ENCODE assay signal across 7 mouse cellular contexts in genomic region chr2:34825827-34826459, GRCm38 (mm10). TPM values are rescaled to one million over a fixed set of nuclear protein-coding genes. Genes with fewer than 3 reads are reported as not detected.
DNase-seq lines count a peak whose midpoint lies in the region; ATAC-seq lines count a peak whose summit lies in the region.

Fbxw2 (minus strand) TSS chr2:34826311.

- DNase-seq in adrenal gland, adult 18-20 months (ENCODE audit: low spot score in 2 of 2), result peak; percentile 91 to 92
- DNase-seq in embryo, embryonic 11 days, result peak; percentile 95
- peak; percentile 83 to 85 for DNase-seq in gastrocnemius, postnatal 36 days
- DNase-seq in left cerebral cortex, postnatal 25 days (ENCODE audit: low spot score in 2 of 2), result peak; percentile 94
- DNase-seq in midbrain, embryonic 10.5 days (ENCODE audit: low spot score), result peak; percentile 93
- peak; percentile 91 for DNase-seq in right cerebral cortex, postnatal 4 days

- H3K4me3 ChIP-seq in intestine, embryonic 15.5 days (replicated peaks), result peak within 1 kb of the TSS; percentile 86
- peak within 1 kb of the TSS; percentile 89 for H3K4me3 ChIP-seq in midbrain, embryonic 10.5 days

- H3K27me3 ChIP-seq in intestine, embryonic 15.5 days (replicated peaks), result no peaks in the 10 kb centered on the region
- no peaks in the 10 kb centered on the region for H3K27me3 ChIP-seq in midbrain, embryonic 10.5 days (ENCODE audit: low read depth, poor library complexity, severe bottlenecking)

- H3K27ac ChIP-seq in intestine, embryonic 15.5 days, result peak within 1 kb of the TSS; percentile 83
- H3K27ac ChIP-seq in midbrain, embryonic 10.5 days (replicated peaks), result peak within 1 kb of the TSS; percentile 89

- H3K4me1 ChIP-seq in intestine, embryonic 15.5 days (replicated peaks), result peaks cover 6% of the 10 kb centered on the region
- H3K4me1 ChIP-seq in midbrain, embryonic 10.5 days, result peaks cover 20% of the 10 kb centered on the region

- peak within 1 kb of the TSS; percentile 77 for H3K4me2 ChIP-seq in intestine, embryonic 15.5 days (replicated peaks)

- no peaks in the 10 kb centered on the region for H3K9me3 ChIP-seq in intestine, embryonic 15.5 days
- peaks cover 14% of the 10 kb centered on the region; the same call in 1 of the 2 replicates for H3K9me3 ChIP-seq in midbrain, embryonic 10.5 days (replicated peaks)

- H3K36me3 ChIP-seq in intestine, embryonic 15.5 days, result no peaks in the 10 kb centered on the region; the same call in 1 of the 2 replicates
- H3K36me3 ChIP-seq in midbrain, embryonic 10.5 days, result peaks cover 17% of the 10 kb centered on the region

- H3K9ac ChIP-seq in intestine, embryonic 15.5 days, result peak within 1 kb of the TSS; percentile 89

- ATAC-seq in intestine, embryonic 15.5 days, result peak; percentile 99

- intact Hi-C loops in gastrocnemius, postnatal 36 days (cut with DNase I), result loop anchor here (5.0 kb wide), 1 partner anchor 41 kb away; no protein-coding TSS in a partner anchor
- intact Hi-C loops in left cerebral cortex, postnatal 25 days (cut with DNase I), result loop anchor here (10.0 kb wide), 1 partner anchor 279 kb away; the partner anchor contains the start of genes AI182371 and Cntrl

- WGBS in intestine, embryonic 15.5 days, result under 1% methylated on average over 57 of the region's 57 CpGs
- under 1% methylated on average over 57 of the region's 57 CpGs for WGBS in midbrain, embryonic 10.5 days

RNA-seq across cellular contexts. Expression of gene Fbxw2, which starts in this region (rescaled TPM):
- 10 to 100 TPM; 66.5 to 68.9 TPM for total RNA-seq in adrenal gland, adult 18-20 months (2021)
- total RNA-seq in gastrocnemius, postnatal 36 days (2021), result 10 to 100 TPM; 43.9 to 46.6 TPM
- 68.3 and 71.4 TPM in 2 replicates for polyA plus RNA-seq in intestine, embryonic 15.5 days (2015; fragmentation: Nextera tagmentation; extraction: Ambion mirVana)
- total RNA-seq in left cerebral cortex, postnatal 25 days (2021), result 100 to 1,000 TPM in 1 of 2 experiments, 10 to 100 TPM in 1; 96.1 to 101 TPM
- polyA plus RNA-seq in midbrain, embryonic 10.5 days (2016; fragmentation: Nextera tagmentation; extraction: Ambion mirVana), result 74.0 and 80.3 TPM in 2 replicates

Comparison
In these comparisons a context has a peak if more than half of its experiments do, and no peak if none do; other contexts are left out.
1. Peak in every context shown above with its lines: DNase-seq, ATAC-seq, H3K4me3 ChIP-seq and H3K27ac ChIP-seq.